Mouse (Mus musculus) retina, postnatal 1 day (tissue): ENCODE measurements around the gene Tmem206.
A peak's percentile ranks its signal among the peaks of the same experiment; 100 is the strongest.

Source experiments
- DNase-seq: peaks from one replicate; pipeline ENCODE4 v3.0.0-alpha.2; 2012

The Tmem206 gene

DNA sequence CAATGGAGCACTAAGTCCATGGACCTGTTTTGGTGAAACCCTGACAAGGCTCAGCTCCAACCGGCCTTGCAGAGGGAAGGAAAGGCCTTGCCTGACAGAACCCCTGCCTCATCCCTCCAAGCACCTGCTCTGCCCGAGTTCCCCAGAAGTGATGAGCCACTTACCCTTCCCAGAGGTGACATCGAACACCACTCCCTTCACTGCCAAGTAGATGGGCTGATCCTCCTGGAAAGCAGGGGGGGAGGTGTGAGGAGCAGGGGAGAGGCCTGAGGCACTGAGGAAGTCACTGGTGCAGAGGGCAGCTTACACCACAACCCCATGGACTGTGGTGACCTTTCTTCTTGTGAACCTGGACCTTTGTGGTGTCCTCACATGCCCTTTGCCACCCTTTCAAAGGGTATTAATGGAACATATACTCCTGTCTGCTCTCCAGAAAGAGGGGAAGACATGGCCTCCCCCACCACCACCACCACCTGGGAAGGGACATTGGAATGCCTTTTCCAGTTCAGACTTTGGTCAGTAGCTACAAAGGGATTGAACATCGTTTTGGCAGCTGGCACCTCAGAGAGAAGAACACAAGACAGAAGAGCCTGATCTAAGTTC is 14.3 kb upstream of the Tmem206 start:
- DNase-seq: no peak

DNA sequence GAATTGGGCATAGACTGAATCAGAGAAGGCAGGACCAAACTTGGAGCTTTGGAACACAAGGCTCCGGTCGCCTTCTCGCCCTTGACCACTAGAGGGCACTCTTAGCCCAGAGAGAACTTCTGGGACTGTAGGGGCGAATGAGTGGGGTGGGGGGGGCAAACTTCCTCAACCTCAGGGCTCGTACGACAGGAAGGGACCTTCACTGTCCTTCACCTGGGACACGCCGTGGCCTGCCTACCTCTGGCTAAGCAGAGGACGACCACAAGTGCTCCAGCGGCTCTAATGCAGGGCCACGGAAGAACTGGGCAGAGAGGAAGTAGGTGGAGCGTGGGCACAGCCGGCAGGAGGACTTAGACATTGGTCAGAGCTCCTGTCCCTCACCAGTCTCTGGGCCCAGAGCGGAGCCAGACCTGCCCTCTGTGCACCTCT is 13.2 kb upstream of the Tmem206 start:
- peak; percentile 90 for DNase-seq

DNA sequence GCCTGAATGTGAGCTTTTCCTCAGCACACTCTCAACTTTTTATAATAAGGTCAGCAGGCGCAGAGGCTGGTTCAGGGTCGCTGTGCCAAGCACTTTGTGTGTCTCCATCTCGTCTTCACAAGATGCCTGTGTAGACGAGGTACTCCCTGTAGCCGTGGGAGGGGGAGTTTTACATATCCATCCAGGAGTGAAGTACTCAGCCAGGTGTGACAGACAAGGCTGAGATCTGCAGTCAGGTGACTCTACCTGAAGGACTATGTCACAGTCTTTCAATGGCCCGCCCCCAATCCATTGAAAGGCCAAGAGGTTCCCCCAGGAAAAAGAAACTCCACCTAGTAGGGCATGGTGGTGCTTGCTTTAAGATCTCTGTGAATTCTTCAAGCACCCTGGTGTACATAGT is 12.6 kb upstream of the Tmem206 start:
- DNase-seq: no peak

- DNase-seq: no peak
Measured at GRCm38 (mm10) chr1:191313926-191314325, 11.8 kb upstream of the Tmem206 start.

- DNase-seq: no peak
Measured at GRCm38 (mm10) chr1:191316818-191317217, 8.9 kb upstream of the Tmem206 start.

DNA sequence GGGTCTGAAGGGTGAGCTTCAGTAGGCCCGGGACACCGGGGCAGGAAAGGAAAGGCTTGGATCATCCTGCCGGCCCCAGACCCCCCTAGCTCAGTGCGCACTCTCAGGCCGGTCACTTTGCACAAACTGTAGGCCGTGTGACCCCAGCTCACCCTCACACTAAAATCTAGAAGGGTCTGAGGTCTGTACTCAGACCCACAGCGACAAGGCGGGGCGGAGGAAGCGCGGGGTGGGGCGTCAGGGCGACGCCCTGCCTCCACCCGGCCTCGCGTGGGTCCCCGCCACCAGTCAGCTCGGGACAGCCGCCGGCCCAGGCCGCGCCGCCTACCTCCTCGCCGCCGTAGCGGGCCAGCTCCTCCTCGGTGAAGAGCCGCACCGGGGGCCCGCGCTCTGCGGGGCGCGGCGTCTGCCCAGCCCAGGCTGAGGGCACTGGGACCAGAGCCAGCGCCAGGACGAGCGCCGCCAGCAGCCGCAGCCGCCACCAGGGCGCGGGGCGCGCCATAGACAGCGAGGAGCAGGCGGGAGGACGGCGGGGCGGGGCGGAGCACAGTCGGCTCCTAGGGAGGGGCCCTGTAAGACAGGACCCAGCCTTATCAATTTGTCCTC is 8.0 kb upstream of the Tmem206 start, which contains the start of gene Nenf:
Gene Nenf (minus strand): TSS at position 604 of the 606 bp plus-strand sequence.
- DNase-seq: peak; percentile 79

- DNase-seq: no peak
Measured at GRCm38 (mm10) chr1:191318686-191319085, 7.0 kb upstream of the Tmem206 start.

DNA sequence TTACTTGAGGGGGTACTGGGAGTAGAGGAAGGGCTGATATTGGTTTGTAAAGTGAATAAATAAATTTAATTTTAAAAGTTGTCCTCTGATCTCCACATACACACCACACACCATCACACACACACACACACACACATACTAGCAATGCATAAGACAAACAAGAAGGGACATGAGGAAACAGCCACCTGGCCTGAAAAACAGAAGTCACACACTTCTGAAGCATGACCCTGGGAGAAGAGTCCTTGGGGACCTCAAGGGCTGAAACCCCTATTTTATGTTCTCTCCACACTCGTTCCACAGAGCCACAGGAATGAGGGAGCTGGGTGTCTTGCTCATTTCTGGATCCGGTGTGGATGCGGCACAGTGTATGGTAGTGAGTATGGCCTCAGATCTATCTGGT is 2.3 kb upstream of the Tmem206 start:
- DNase-seq: no peak

GRCm38 (mm10) chr1:191324733-191325590 is 750 bp upstream of the Tmem206 start:
- DNase-seq: no peak

- DNase-seq: no peak
Measured at GRCm38 (mm10) chr1:191326233-191326882, 646 bp downstream of the Tmem206 start.

- no peak for DNase-seq
Measured at GRCm38 (mm10) chr1:191327258-191327657, 1.5 kb downstream of the Tmem206 start.

- DNase-seq: no peak
Measured at GRCm38 (mm10) chr1:191328019-191328441, 2.3 kb downstream of the Tmem206 start.

DNA sequence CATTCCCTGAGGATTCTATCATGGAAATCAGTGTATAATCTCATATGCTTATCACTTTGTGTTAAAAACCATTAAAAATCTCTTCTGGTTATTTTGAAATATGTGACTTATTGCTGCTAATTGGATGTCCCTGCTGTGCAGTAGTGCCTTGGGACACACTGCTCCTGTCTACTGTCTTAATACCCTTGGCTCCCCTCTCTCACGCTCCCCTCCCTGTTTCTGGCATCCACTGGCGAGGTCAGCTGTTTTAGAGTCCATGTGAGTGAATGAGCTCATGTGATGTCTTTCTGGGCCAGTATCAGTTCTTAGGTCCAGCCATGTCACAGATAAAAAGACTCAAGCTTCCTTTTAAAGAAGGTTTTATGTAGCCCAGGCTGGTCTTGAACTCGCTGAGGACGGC is 4.6 kb downstream of the Tmem206 start:
- DNase-seq: no peak

DNA sequence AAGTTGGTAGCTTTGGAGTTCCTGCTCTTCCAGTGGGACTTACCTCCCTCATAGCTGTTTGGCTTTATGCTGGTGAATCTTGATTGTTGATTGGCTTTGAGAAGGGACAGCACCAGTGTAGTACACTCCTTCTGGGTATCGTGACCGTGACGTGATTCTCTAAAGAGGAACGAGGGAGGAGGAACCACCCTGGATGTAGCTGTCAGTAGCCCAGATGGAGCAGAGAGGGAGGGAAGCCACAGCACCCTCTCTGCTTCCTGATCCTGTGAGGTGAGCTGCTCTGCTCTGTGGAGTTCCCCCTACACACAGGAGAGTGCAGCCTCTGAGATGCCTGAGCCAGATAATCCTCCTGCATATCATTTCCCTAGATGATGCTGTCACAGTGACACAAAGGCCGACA is 8.8 kb downstream of the Tmem206 start:
- DNase-seq: no peak

DNA sequence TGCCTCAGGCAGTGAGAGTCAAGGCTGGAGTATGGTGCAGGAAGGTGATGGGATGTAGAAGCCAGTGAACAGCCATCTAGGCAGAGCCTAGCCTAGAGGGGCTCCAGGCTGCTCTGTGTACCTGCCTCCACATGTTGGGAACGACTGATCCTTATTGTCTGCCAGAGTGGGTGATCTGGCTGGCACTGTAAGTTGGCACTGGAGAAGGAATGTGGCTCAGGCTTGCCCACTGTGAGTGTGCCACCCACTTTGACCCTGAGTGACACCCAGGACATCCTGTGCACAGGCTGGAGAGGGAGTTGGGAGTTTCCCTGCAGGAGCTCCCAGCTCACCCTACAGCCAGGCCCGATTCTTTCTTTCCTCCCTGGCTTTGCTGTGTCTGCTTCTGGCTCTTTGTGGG is 14.2 kb downstream of the Tmem206 start:
- no peak for DNase-seq

DNA sequence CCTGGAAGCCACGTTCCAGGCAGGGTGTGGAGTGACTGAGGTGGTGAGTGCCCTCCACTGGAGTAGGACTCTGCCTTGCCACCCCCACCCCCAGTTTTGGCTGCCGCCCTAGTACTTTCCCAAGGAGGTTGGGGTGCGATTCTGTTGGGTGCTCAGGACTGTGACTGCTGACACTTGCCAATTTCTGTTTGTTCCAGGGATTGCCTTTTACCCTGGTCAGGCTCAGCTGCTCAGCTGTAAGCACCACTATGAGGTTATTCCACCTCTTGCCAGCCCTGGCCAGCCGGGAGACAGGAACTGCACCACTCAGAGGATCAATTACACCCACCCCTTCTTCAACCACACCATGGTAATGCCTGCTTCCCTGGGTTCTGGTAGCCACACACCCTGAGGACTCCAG is 14.8 kb downstream of the Tmem206 start:
- no peak for DNase-seq

GRCm38 (mm10) chr1:191347602-191348001 is 21.9 kb downstream of the Tmem206 start:
- no peak for DNase-seq

GRCm38 (mm10) chr1:191348592-191348991 is 22.9 kb downstream of the Tmem206 start:
- no peak for DNase-seq

- peak; percentile 16 for DNase-seq
Measured at GRCm38 (mm10) chr1:191348996-191349395, 23.3 kb downstream of the Tmem206 start.

DNA sequence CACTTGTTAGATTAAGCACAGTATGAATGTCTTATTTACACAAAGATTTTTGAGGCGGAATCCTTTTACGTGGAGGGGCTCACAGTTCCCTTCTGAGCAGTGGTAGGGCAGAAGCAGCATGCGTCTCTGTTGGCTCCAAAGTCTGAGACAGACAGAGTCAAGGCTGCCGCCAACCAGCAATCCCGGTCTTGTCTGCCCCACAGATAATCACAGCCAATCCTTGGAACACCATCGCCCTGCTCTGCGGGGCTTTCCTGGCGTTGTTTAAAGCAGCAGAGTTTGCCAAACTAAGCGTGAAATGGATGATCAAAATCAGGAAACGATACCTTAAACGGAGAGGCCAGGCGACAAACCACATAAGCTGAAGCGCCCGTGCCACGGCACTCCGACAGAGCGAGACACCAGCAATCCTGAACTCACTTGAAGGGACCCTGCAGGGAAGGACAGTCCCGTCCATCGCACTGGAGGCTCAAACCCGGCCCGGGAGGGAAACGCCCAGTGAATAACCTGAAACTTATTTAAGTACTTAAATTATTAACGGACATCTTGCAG is 23.9 kb downstream of the Tmem206 start:
- DNase-seq: no peak

GRCm38 (mm10) chr1:191350355-191350754 is 24.6 kb downstream of the Tmem206 start:
- no peak for DNase-seq

DNA sequence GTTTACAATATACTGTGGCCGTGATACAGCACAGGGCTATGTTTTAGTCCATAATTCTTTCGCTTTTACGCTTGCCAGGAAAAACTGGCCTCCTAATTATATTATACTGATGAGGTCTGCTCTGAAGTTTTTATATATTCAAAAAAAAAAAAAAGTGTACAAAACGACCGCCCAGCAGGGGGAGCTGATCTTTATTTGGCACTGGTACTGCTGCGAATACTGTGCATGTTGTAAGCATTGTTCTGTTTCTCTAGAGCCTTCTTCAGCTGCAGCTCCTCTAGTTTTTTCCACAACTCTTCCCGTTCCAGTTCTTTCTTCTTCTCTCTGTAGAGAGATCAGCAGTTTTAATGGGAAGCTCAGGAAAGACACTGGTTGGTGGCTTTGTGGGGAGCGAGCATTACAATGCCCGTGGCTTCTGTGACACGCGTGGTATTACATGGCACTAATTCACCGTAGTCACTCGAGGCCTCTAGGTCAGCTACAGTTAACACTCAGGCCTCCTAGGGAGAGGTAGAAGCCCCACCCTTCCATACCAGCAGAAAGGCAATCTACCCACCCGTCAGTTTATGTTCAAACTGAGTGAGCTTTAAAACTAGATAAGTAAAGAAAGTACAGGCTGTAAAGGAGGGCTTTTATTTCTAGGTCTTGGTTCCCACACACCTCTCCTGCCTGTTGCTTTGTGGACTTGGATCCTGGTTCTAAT is 27.2 kb downstream of the Tmem206 start:
- peak; percentile 65 for DNase-seq
